Mouse (Mus musculus) stomach, embryonic 16.5 days (tissue): ENCODE results near the gene Lrrc8c. TPM values are rescaled to one million over a fixed set of nuclear protein-coding genes. Genes with fewer than 3 reads are reported as not detected.
A peak's percentile ranks its signal among the peaks of the same experiment; 100 is the strongest.

Experiments
- ATAC-seq: fragments of 200-750 bp; cut with Nextera tagmentation; 2 replicates; pipeline ENCODE4 v1.8.0; 2017; ENCODE audit warnings: moderate number of reproducible peaks, moderate TSS enrichment; ENCODE audit not compliant: insufficient read depth, low FRiP score
- H3K27ac ChIP-seq: fragments of 300-500 bp; sonication (generic); 2 replicates; pipeline ENCODE4 v1.5.1; 2014; ENCODE audit warnings: low read length
- H3K27me3 ChIP-seq: fragments of 300-500 bp; sonication (generic); 2 replicates; pipeline ENCODE4 v1.6.1; 2014; ENCODE audit warnings: low read length, control low read depth, mixed read lengths; ENCODE audit not compliant: control insufficient read depth, insufficient read depth
- H3K36me3 ChIP-seq: fragments of 300-500 bp; sonication (generic); 2 replicates; pipeline ENCODE4 v1.6.1; 2014; ENCODE audit warnings: low read length; ENCODE audit not compliant: control insufficient read depth, insufficient read depth
- H3K4me1 ChIP-seq: fragments of 300-500 bp; sonication (generic); 2 replicates; pipeline ENCODE4 v1.6.1; 2014; ENCODE audit warnings: low read length, control low read depth, mixed read lengths; ENCODE audit not compliant: control insufficient read depth, insufficient read depth
- H3K4me2 ChIP-seq: fragments of 300-500 bp; sonication (generic); 2 replicates; pipeline ENCODE4 v1.6.1; 2014; ENCODE audit warnings: low read depth, low read length, mixed read lengths
- H3K4me3 ChIP-seq: fragments of 300-500 bp; sonication (generic); replicated peaks from 2 replicates; pipeline ENCODE4 v1.5.1; 2014; ENCODE audit warnings: mild to moderate bottlenecking, low read length
- H3K9ac ChIP-seq: fragments of 300-500 bp; sonication (generic); 2 replicates; pipeline ENCODE4 v1.6.1; 2014; ENCODE audit warnings: low read length
- H3K9me3 ChIP-seq: fragments of 300-500 bp; sonication (generic); replicated peaks from 2 replicates; pipeline ENCODE4 v1.6.1; 2016; ENCODE audit warnings: low read length, control low read depth; ENCODE audit not compliant: control insufficient read depth
- WGBS: fragments of 180-500 bp; shearing (Covaris S2); extraction: QIAGEN DNeasy Blood & Tissue Kit; methylation state at CpG from one replicate; pipeline ENCODE4 v1.1.7; 2014; 5-methylcytosine and 5-hydroxymethylcytosine counted together
- polyA plus RNA-seq: library from polyadenylated mRNA; unstranded; fragments of >200 nt; fragmentation: Nextera tagmentation; extraction: Ambion mirVana; gene quantifications from 2 replicates; pipeline ENCODE4 v1.2.1, GENCODE M21; 2015

The Lrrc8c gene
- polyA plus RNA-seq, 1 experiment from 2014 or later = 14.8 TPM

- Histone ChIP-seq H3K9ac (no peak overlapping the region), H3K4me1 (peaks cover 6% of the 10 kb centered on the region; the same call in 1 of the 2 replicates), H3K27me3 (no peaks in the 10 kb centered on the region), H3K27ac (no peak overlapping the region), H3K9me3 (no peaks in the 10 kb centered on the region), H3K4me3 (no peak overlapping the region), H3K4me2 (no peak overlapping the region), H3K36me3 (no peaks in the 10 kb centered on the region)
- no peak for ATAC-seq
- WGBS = 86% methylated on average over 1 of the region's 1 CpGs
These were observed 19.8 kb upstream of the Lrrc8c start for GRCm38 (mm10) chr5:105499396-105499795.

GRCm38 (mm10) chr5:105500132-105501121, 18.8 kb upstream of the Lrrc8c start:
- Histone ChIP-seq H3K9me3 (no peaks in the 10 kb centered on the region), H3K4me1 (peaks cover 5% of the 10 kb centered on the region; the same call in 1 of the 2 replicates), H3K27me3 (no peaks in the 10 kb centered on the region), H3K9ac (no peak overlapping the region), H3K4me3 (no peak overlapping the region), H3K4me2 (no peak overlapping the region), H3K36me3 (no peaks in the 10 kb centered on the region), H3K27ac (no peak overlapping the region)
- WGBS = 57% methylated on average over 12 of the region's 12 CpGs
- ATAC-seq = no peak

DNA sequence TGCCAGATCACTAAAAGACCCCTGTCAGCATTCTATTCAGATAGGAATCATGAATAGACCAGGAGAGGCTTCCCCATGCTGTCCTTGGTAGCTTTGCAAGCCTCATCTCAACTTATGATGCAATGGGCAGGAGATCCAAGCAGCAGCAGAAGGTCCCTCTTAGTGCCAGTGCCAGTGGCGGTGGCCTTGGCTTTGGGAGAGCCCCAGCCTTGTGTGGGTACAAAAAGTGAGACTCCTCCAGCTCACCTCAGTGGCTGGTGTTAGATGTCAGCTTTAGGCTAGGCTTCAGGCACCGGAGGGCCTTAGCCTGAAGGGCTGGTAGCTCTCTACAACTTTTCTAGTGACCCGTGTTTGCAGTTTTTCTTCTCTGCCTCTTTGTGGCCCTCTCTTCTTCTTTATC, 18.1 kb upstream of the Lrrc8c start:
- 86% methylated on average over 3 of the region's 3 CpGs for WGBS
- Histone ChIP-seq H3K27me3 (no peaks in the 10 kb centered on the region), H3K4me3 (no peak overlapping the region), H3K4me2 (no peak overlapping the region), H3K9ac (no peak overlapping the region), H3K9me3 (no peaks in the 10 kb centered on the region), H3K36me3 (no peaks in the 10 kb centered on the region), H3K27ac (no peak overlapping the region), H3K4me1 (no peaks in the 10 kb centered on the region)
- ATAC-seq = no peak

GRCm38 (mm10) chr5:105508813-105509212, 10.4 kb upstream of the Lrrc8c start:
- H3K4me2 ChIP-seq = no peak overlapping the region
- no peaks in the 10 kb centered on the region for H3K4me1 ChIP-seq
- ATAC-seq = no peak
- no peak overlapping the region for H3K27ac ChIP-seq
- H3K9me3 ChIP-seq = no peaks in the 10 kb centered on the region
- WGBS = 91% methylated on average over 6 of the region's 6 CpGs
- no peaks in the 10 kb centered on the region for H3K36me3 ChIP-seq
- H3K9ac ChIP-seq = no peak overlapping the region
- no peaks in the 10 kb centered on the region for H3K27me3 ChIP-seq
- H3K4me3 ChIP-seq = no peak overlapping the region

- Histone ChIP-seq H3K4me2 (no peak overlapping the region), H3K9me3 (no peaks in the 10 kb centered on the region), H3K27ac (no peak overlapping the region), H3K9ac (no peak overlapping the region), H3K36me3 (no peaks in the 10 kb centered on the region), H3K27me3 (no peaks in the 10 kb centered on the region), H3K4me3 (no peak overlapping the region), H3K4me1 (no peaks in the 10 kb centered on the region)
- ATAC-seq = no peak
- WGBS = 37% methylated on average over 4 of the region's 4 CpGs
These were observed 6.9 kb upstream of the Lrrc8c start for GRCm38 (mm10) chr5:105512297-105512696.

- H3K4me1 ChIP-seq = peaks cover 9% of the 10 kb centered on the region; the same call in 1 of the 2 replicates
These were observed 3.7 kb upstream of the Lrrc8c start for GRCm38 (mm10) chr5:105515532-105515931.

GRCm38 (mm10) chr5:105516290-105516689, 2.9 kb upstream of the Lrrc8c start:
- ATAC-seq = no peak
- Histone ChIP-seq H3K9ac (no peak overlapping the region), H3K36me3 (no peaks in the 10 kb centered on the region), H3K27me3 (no peaks in the 10 kb centered on the region), H3K27ac (no peak overlapping the region), H3K4me3 (no peak overlapping the region), H3K4me2 (no peak overlapping the region), H3K9me3 (no peaks in the 10 kb centered on the region), H3K4me1 (peaks cover 9% of the 10 kb centered on the region; the same call in 1 of the 2 replicates)
- 43% methylated on average over 3 of the region's 3 CpGs for WGBS

More at GRCm38 (mm10) chr5:105515532-105515931, 3.7 kb upstream of the Lrrc8c start:
- Histone ChIP-seq H3K9ac (no peak overlapping the region), H3K36me3 (no peaks in the 10 kb centered on the region), H3K4me3 (no peak overlapping the region), H3K9me3 (no peaks in the 10 kb centered on the region), H3K4me2 (no peak overlapping the region), H3K27me3 (no peaks in the 10 kb centered on the region), H3K27ac (no peak overlapping the region)
- WGBS = 73% methylated on average over 6 of the region's 6 CpGs
- ATAC-seq = no peak

DNA sequence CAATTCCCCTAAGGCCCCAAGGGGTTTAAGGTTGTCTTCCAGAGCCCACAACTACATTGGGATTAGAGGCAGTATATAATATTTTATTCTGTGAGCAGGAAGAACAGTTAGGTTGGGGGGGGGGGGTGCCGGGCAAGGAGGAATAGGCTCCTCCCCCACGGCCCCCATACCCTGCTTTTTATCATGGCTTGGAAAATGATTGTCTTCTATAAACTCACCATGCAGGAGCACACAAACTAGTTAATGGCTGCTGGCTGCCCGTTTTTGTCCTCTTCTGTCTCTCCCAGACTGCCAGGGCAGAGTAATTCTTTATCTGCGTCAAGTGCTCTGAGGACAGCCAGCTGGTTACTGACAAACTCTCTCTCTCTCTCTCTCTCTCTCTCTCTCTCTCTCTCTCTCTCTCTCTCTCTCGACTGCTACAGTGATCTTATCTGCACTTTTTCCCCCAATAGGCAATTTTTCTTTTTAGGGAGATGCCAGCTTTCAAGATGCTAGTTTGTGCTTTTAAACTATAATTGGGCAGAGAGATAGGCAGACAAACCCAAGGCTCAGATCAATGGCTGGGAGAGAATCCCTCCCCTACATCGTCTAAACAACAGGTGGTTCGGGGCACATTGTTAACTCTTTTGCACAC, 1.1 kb upstream of the Lrrc8c start:
- Histone ChIP-seq H3K9ac (0 out of 2 replicates have a peak overlapping the region, but pooled peaks have one; percentile 88), H3K4me3 (peak overlapping the region; percentile 81), H3K9me3 (no peaks in the 10 kb centered on the region), H3K27ac (no peak overlapping the region), H3K36me3 (no peaks in the 10 kb centered on the region), H3K27me3 (no peaks in the 10 kb centered on the region), H3K4me2 (peak overlapping the region; percentile 98), H3K4me1 (peaks cover 9% of the 10 kb centered on the region; the same call in 1 of the 2 replicates)
- ATAC-seq = no peak
- WGBS = 8% methylated on average over 7 of the region's 7 CpGs

GRCm38 (mm10) chr5:105518626-105519095, 527 bp upstream of the Lrrc8c start:
- no peaks in the 10 kb centered on the region for H3K36me3 ChIP-seq
- WGBS = under 1% methylated on average over 16 of the region's 16 CpGs
- peak overlapping the region; percentile 88 for H3K9ac ChIP-seq
- peak overlapping the region; percentile 81 for H3K4me3 ChIP-seq
- H3K9me3 ChIP-seq = no peaks in the 10 kb centered on the region
- ATAC-seq = peak; percentile 31; the same call in 1 of the 2 replicates
- peaks cover 9% of the 10 kb centered on the region; the same call in 1 of the 2 replicates for H3K4me1 ChIP-seq
- H3K27me3 ChIP-seq = no peaks in the 10 kb centered on the region
- peak overlapping the region; percentile 79 for H3K27ac ChIP-seq
- peak overlapping the region; percentile 98 for H3K4me2 ChIP-seq
